Mouse (Mus musculus) hindbrain, embryonic 14.5 days (tissue): Measurements from ENCODE around the gene Slc11a2. TPM values are rescaled to one million over a fixed set of nuclear protein-coding genes. Genes with fewer than 3 reads are reported as not detected.
"Not testable (repeated sequence)": the region's sequence is repeated elsewhere in the genome, so short reads cannot be mapped to it uniquely, and the experiment has no call there.

Experiments
- ATAC-seq: fragments of 200-750 bp; cut with Nextera tagmentation; 2 replicates; pipeline ENCODE4 v1.8.0; 2017; ENCODE audit warnings: moderate number of reproducible peaks, mild to moderate bottlenecking, moderate TSS enrichment, moderate library complexity; ENCODE audit not compliant: low FRiP score
- DNase-seq: peaks from one replicate; pipeline ENCODE4 v3.0.0-alpha.2; 2015; ENCODE audit warnings: low spot score
- H3K27ac ChIP-seq: fragments of 300-500 bp; sonication (generic); 2 replicates; pipeline ENCODE4 v1.5.1; 2014; ENCODE audit warnings: mild to moderate bottlenecking, moderate library complexity
- H3K27me3 ChIP-seq: fragments of 300-500 bp; sonication (generic); 2 replicates; pipeline ENCODE4 v1.6.1; 2014; ENCODE audit warnings: mild to moderate bottlenecking, low read length, mixed read lengths; ENCODE audit not compliant: control insufficient read depth, insufficient read depth
- H3K36me3 ChIP-seq: fragments of 300-500 bp; sonication (generic); replicated peaks from 2 replicates; pipeline ENCODE4 v1.6.1; 2014; ENCODE audit not compliant: control insufficient read depth, insufficient read depth
- H3K4me1 ChIP-seq: fragments of 300-500 bp; sonication (generic); replicated peaks from 2 replicates; pipeline ENCODE4 v1.6.1; 2014; ENCODE audit warnings: antibody characterized with exemption, low read length, mixed read lengths; ENCODE audit not compliant: control insufficient read depth, insufficient read depth
- H3K4me2 ChIP-seq: fragments of 300-500 bp; sonication (generic); replicated peaks from 2 replicates; pipeline ENCODE4 v1.6.1; 2014; ENCODE audit warnings: mild to moderate bottlenecking, moderate library complexity
- H3K4me3 ChIP-seq: fragments of 300-500 bp; sonication (generic); replicated peaks from 2 replicates; pipeline ENCODE4 v1.5.1; 2014; ENCODE audit warnings: mild to moderate bottlenecking, low read length
- H3K9ac ChIP-seq: fragments of 300-500 bp; sonication (generic); 2 replicates; pipeline ENCODE4 v1.6.1; 2014
- H3K9me3 ChIP-seq: fragments of 300-500 bp; sonication (generic); 2 replicates; pipeline ENCODE4 v1.6.1; 2016; ENCODE audit warnings: low read length; ENCODE audit not compliant: control insufficient read depth
- WGBS: fragments of 180-500 bp; shearing (Covaris S2); extraction: QIAGEN DNeasy Blood & Tissue Kit; methylation state at CpG from one replicate; pipeline ENCODE4 v1.1.7; 2014; 5-methylcytosine and 5-hydroxymethylcytosine counted together
- polyA plus RNA-seq: library from polyadenylated mRNA; unstranded; fragments of >200 nt; fragmentation: Nextera tagmentation; extraction: Ambion mirVana; gene quantifications from 2 replicates; pipeline ENCODE4 v1.2.1, GENCODE M21; 2014

The Slc11a2 gene
- polyA plus RNA-seq, 1 experiment from 2014 or later = 18.6 TPM

- WGBS = 89% methylated on average over 8 of the region's 8 CpGs
Observed at GRCm38 (mm10) chr15:100379658-100380057, 45.2 kb downstream of the Slc11a2 start.

GRCm38 (mm10) chr15:100377847-100378505, 46.9 kb downstream of the Slc11a2 start:
- 0 out of 2 replicates have a peak, but pooled peaks have one; percentile 51 for ATAC-seq

More at GRCm38 (mm10) chr15:100379658-100380057, 45.2 kb downstream of the Slc11a2 start:
- Histone ChIP-seq H3K4me2 (no peak overlapping the region), H3K9me3 (no peaks in the 10 kb centered on the region), H3K36me3 (no peaks in the 10 kb centered on the region), H3K4me3 (no peak overlapping the region), H3K4me1 (no peaks in the 10 kb centered on the region), H3K27ac (no peak overlapping the region), H3K27me3 (no peaks in the 10 kb centered on the region), H3K9ac (no peak overlapping the region)
- DNase-seq = no peak
- ATAC-seq = no peak

DNA sequence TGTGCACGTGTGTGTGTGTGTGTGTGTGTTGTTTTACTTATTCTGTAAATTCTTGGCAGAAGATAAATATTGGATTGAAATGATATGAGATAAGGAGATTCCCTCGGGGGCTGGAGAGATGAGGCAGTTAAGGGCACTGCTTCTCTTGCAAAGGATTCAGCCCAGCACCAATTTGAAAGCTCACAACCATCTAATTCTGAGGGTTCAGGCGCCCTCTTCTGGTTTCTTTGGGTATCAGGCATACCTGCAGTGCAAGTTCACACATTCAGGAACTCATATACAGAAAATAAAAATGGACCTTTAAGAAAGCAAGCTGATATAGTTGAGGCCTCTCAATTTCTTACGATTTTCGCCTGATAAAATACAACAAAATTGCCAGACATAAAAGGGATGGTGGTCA, 49.8 kb downstream of the Slc11a2 start:
- no peak overlapping the region for H3K27ac ChIP-seq
- H3K9ac ChIP-seq = no peak overlapping the region
- H3K36me3 ChIP-seq = no peaks in the 10 kb centered on the region
- WGBS = 42% methylated on average over 5 of the region's 5 CpGs
- H3K4me2 ChIP-seq = no peak overlapping the region
- H3K4me1 ChIP-seq = no peaks in the 10 kb centered on the region
- ATAC-seq (no peak), DNase-seq (peak; percentile 82)
- no peaks in the 10 kb centered on the region for H3K27me3 ChIP-seq
- no peaks in the 10 kb centered on the region for H3K9me3 ChIP-seq
- no peak overlapping the region for H3K4me3 ChIP-seq

More at GRCm38 (mm10) chr15:100377847-100378505, 46.9 kb downstream of the Slc11a2 start:
- not testable (repeated sequence) for H3K9ac ChIP-seq, H3K4me2 ChIP-seq, H3K36me3 ChIP-seq, H3K9me3 ChIP-seq, H3K27ac ChIP-seq, DNase-seq, H3K4me1 ChIP-seq, H3K27me3 ChIP-seq, H3K4me3 ChIP-seq
- WGBS = 24% methylated on average over 3 of the region's 9 CpGs

- Histone ChIP-seq H3K9me3 (no peaks in the 10 kb centered on the region), H3K9ac (no peak overlapping the region), H3K27me3 (no peaks in the 10 kb centered on the region), H3K4me3 (no peak overlapping the region), H3K4me1 (no peaks in the 10 kb centered on the region), H3K27ac (no peak overlapping the region), H3K4me2 (no peak overlapping the region), H3K36me3 (no peaks in the 10 kb centered on the region)
- 77% methylated on average over 7 of the region's 7 CpGs for WGBS
- no peak for ATAC-seq
- no peak for DNase-seq
Observed at GRCm38 (mm10) chr15:100367119-100367518, 57.8 kb downstream of the Slc11a2 start.

DNA sequence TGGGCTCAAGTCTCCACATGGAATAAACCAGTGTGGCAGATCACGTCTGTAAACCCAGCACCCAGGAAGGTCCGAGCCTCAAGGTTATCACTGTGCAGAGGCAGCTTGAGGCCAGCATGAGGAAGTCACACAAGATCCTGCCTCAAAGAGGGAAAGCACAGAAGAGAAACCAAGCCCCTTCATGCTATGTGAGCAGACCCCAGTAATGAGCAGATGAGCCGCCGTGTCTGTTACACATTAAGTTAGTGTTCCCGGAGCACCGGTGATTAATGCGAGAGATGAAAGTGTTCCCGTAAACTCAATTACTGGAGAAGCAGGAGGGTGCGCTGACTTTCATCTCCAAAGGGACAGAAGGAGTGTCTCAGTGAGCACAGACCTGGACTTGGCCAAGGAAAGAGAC, 58.9 kb downstream of the Slc11a2 start:
- DNase-seq, H3K9me3 ChIP-seq, ATAC-seq, H3K27ac ChIP-seq, H3K27me3 ChIP-seq, H3K36me3 ChIP-seq, H3K4me1 ChIP-seq, H3K4me2 ChIP-seq, H3K9ac ChIP-seq, H3K4me3 ChIP-seq: not testable (repeated sequence)
- 50% methylated on average over 9 of the region's 9 CpGs for WGBS

GRCm38 (mm10) chr15:100364242-100364641, 60.6 kb downstream of the Slc11a2 start, which contains the start of gene Higd1c:
Higd1c (plus strand) TSS chr15:100364542.
- no peak within 1 kb of the TSS for H3K4me2 ChIP-seq
- no peak within 1 kb of the TSS for H3K27ac ChIP-seq
- ATAC-seq = no peak
- H3K9ac ChIP-seq = no peak within 1 kb of the TSS
- no peaks in the 10 kb centered on the region for H3K36me3 ChIP-seq
- DNase-seq = no peak
- 81% methylated on average over 7 of the region's 7 CpGs for WGBS
- no peaks in the 10 kb centered on the region for H3K9me3 ChIP-seq
- H3K27me3 ChIP-seq = no peaks in the 10 kb centered on the region
- H3K4me1 ChIP-seq = no peaks in the 10 kb centered on the region
- no peak within 1 kb of the TSS for H3K4me3 ChIP-seq

GRCm38 (mm10) chr15:100355876-100356275, 69.0 kb downstream of the Slc11a2 start:
- Histone ChIP-seq H3K4me1 (no peaks in the 10 kb centered on the region), H3K4me2 (no peak overlapping the region), H3K36me3 (no peaks in the 10 kb centered on the region), H3K27me3 (no peaks in the 10 kb centered on the region), H3K4me3 (no peak overlapping the region), H3K9me3 (no peaks in the 10 kb centered on the region), H3K27ac (no peak overlapping the region), H3K9ac (no peak overlapping the region)
- ATAC-seq (no peak), DNase-seq (no peak)
- WGBS = 88% methylated on average over 5 of the region's 5 CpGs

DNA sequence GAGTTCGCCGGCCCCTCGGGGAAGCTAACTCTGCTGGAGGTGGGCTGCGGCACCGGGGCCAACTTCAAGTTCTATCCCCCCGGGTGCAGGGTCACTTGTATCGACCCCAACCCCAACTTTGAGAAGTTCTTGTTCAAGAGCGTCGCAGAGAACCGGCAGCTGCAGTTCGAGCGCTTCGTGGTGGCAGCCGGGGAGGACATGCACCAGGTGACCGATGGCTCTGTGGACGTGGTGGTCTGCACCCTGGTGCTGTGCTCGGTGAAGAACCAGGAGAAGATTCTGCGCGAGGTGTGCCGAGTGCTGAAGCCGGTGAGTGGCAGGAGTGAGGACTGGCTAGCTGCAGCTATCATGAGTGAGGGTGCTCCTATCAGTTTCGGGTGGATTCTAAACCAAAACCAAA, 71.5 kb downstream of the Slc11a2 start:
- H3K4me3 ChIP-seq, H3K27ac ChIP-seq, ATAC-seq, H3K4me1 ChIP-seq, DNase-seq, H3K36me3 ChIP-seq, H3K9me3 ChIP-seq, H3K4me2 ChIP-seq, H3K27me3 ChIP-seq, H3K9ac ChIP-seq: not testable (repeated sequence)
- 91% methylated on average over 10 of the region's 22 CpGs for WGBS

GRCm38 (mm10) chr15:100352711-100353250, 72.1 kb downstream of the Slc11a2 start, which contains the start of the genes Methig1 and Mettl7a2:
Methig1 (plus strand) TSS chr15:100353149.
Mettl7a2 (plus strand) TSS chr15:100353200.
- no peaks in the 10 kb centered on the region for H3K36me3 ChIP-seq
- ATAC-seq (no peak), DNase-seq (no peak)
- no peaks in the 10 kb centered on the region for H3K4me1 ChIP-seq
- no peaks in the 10 kb centered on the region for H3K27me3 ChIP-seq
- no peak within 1 kb of the TSS for H3K9ac ChIP-seq
- WGBS = 89% methylated on average over 10 of the region's 10 CpGs
- H3K27ac ChIP-seq = no peak within 1 kb of the TSS
- no peaks in the 10 kb centered on the region for H3K9me3 ChIP-seq
- H3K4me2 ChIP-seq = no peak within 1 kb of the TSS
- H3K4me3 ChIP-seq = no peak within 1 kb of the TSS
